Mouse (Mus musculus) G1E (cell line): Measurements from ENCODE around the gene Syde1. TPM values are rescaled to one million over a fixed set of nuclear protein-coding genes. Genes with fewer than 3 reads are reported as not detected.

Experiments
- ATAC-seq: 2 replicates; pipeline ENCODE4 v1.8.0; 2016; ENCODE audit warnings: mild to moderate bottlenecking; ENCODE audit not compliant: insufficient number of reproducible peaks, poor library complexity, low FRiP score, severe bottlenecking; ENCODE audit errors: extremely low read depth
- DNase-seq: peaks from one replicate; pipeline ENCODE4 v3.0.0; 2012; ENCODE audit warnings: low spot score
- H3K27me3 ChIP-seq: 2 replicates; pipeline ENCODE4 v1.6.1; 2012; ENCODE audit warnings: mild to moderate bottlenecking, low read length, inconsistent platforms; ENCODE audit not compliant: insufficient read depth
- H3K36me3 ChIP-seq: replicated peaks from 2 replicates; pipeline ENCODE3; 2012; ENCODE audit warnings: mild to moderate bottlenecking, inconsistent platforms
- H3K4me1 ChIP-seq: 2 replicates; pipeline ENCODE4 v1.6.1; 2012; ENCODE audit warnings: low read depth, low read length, inconsistent platforms, mixed read lengths; ENCODE audit not compliant: insufficient read depth
- H3K4me3 ChIP-seq: 2 replicates; pipeline ENCODE4 v1.5.1; 2012; ENCODE audit warnings: low read depth, mild to moderate bottlenecking, inconsistent platforms, low read length, moderate library complexity, mixed read lengths
- H3K9me3 ChIP-seq: replicated peaks from 2 replicates; pipeline ENCODE4 v1.6.1; 2012; ENCODE audit warnings: inconsistent platforms
- CTCF ChIP-seq: IDR thresholded peaks from 2 replicates; pipeline ENCODE4 v1.5.1; 2012; ENCODE audit warnings: low read depth, low read length, inconsistent platforms, mixed read lengths
- GATA1 ChIP-seq: IDR thresholded peaks from 2 replicates; pipeline ENCODE4 v1.6.1; 2012; ENCODE audit warnings: borderline replicate concordance, low read length, inconsistent platforms, mixed read lengths
- GATA2 ChIP-seq: IDR thresholded peaks from 2 replicates; pipeline ENCODE4 v1.6.1; 2012; ENCODE audit warnings: low read depth, low read length, inconsistent platforms, borderline replicate concordance
- POLR2AphosphoS5 ChIP-seq: IDR thresholded peaks from 2 replicates; pipeline ENCODE4 v1.6.1; 2012; ENCODE audit warnings: low read depth, low read length, inconsistent platforms; ENCODE audit not compliant: insufficient replicate concordance
- TAL1 ChIP-seq: conservative IDR thresholded peaks from 2 replicates; pipeline ENCODE4 v1.6.1; 2012; ENCODE audit warnings: low read depth, low read length, inconsistent platforms, mixed read lengths
- polyA plus RNA-seq: library from polyadenylated mRNA; stranded (reverse); fragments of >175 nt; gene quantifications from 2 replicates; pipeline ENCODE4 v1.2.3, GENCODE M21; 2012
- total RNA-seq, 2 experiments: library from RNA; stranded (forward) in 1 of 2; stranded (reverse) in 1 of 2; fragments of 200-1000 nt in 1 of 2; fragments of >200 nt in 1 of 2; fragmentation: Nextera tagmentation in 1 of 2; gene quantifications; 2 replicates each; pipeline ENCODE4 v1.2.3; 2014 to 2017

Gene Syde1
- total and polyA plus RNA-seq, 3 experiments: not detected

- Histone ChIP-seq H3K27me3 (peaks cover 10% of the 10 kb centered on the region; the same call in 1 of the 2 replicates), H3K36me3 (no peaks in the 10 kb centered on the region), H3K4me3 (no peak overlapping the region), H3K4me1 (no peaks in the 10 kb centered on the region), H3K9me3 (no peaks in the 10 kb centered on the region)
- ATAC-seq (no peak), DNase-seq (no peak)
- TF ChIP-seq GATA1 (no peak), GATA2 (no peak), CTCF (no peak), TAL1 (no peak), POLR2AphosphoS5 (no peak)
These were observed 1.0 kb downstream of the Syde1 start for GRCm38 (mm10) chr10:78590744-78591143.

- Histone ChIP-seq H3K4me3 (no peak overlapping the region), H3K9me3 (no peaks in the 10 kb centered on the region), H3K36me3 (peaks cover 8% of the 10 kb centered on the region), H3K27me3 (peaks cover 10% of the 10 kb centered on the region; the same call in 1 of the 2 replicates), H3K4me1 (no peaks in the 10 kb centered on the region)
- TF ChIP-seq GATA2: no peak
- no peak for TF ChIP-seq POLR2AphosphoS5
- TF ChIP-seq TAL1: no peak
- TF ChIP-seq CTCF: no peak
- no peak for TF ChIP-seq GATA1
- ATAC-seq (no peak), DNase-seq (no peak)
These were observed 1.9 kb downstream of the Syde1 start for GRCm38 (mm10) chr10:78589901-78590300.

DNA sequence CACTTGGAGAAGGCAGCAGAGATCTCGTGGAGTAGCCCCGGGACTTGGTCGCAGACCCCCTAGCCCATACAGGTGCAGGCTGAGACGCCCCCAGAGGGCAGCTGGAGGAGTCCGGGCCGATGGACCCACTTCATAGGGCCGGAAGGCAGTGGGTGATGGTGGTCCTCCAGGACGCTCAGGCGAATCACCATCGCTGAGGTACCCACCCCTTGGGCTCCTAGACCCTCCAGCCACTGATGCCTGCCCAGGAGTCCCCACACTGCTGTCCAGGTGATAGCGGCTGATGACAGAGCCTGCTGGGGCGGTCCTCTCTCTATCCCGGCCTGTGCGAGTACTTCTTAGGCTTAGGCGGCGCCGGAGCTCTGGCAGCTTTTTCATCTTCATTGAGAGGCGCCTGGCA is 2.5 kb downstream of the Syde1 start:
- no peaks in the 10 kb centered on the region for H3K4me1 ChIP-seq
- peaks cover 14% of the 10 kb centered on the region for H3K36me3 ChIP-seq
- H3K4me3 ChIP-seq: no peak overlapping the region
- TF ChIP-seq POLR2AphosphoS5 (no peak), GATA2 (no peak), TAL1 (no peak), GATA1 (no peak), CTCF (no peak)
- peaks cover 10% of the 10 kb centered on the region; the same call in 1 of the 2 replicates for H3K27me3 ChIP-seq
- ATAC-seq: no peak
- no peaks in the 10 kb centered on the region for H3K9me3 ChIP-seq
- DNase-seq: no peak

DNA sequence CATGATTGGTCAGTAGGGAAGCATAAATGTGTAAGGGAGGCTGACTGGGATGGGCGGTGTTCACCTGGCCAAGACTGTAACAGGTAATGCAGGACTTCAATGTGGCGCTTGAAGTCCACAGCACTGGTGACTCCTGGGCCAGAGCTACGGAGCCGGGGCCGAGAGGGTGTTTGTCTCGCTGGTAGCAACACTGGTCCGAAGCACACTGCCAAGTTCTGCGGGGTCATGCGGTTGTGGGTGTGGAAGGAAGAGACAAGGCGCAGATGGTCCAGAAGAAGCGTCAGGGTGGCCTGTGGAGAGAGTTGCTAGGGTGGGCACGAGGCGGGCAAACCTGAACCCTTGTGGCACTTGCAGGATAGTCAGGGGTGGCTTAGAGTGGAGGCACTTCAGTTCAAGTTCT is 5.7 kb downstream of the Syde1 start:
- no peak for ATAC-seq
- H3K36me3 ChIP-seq: peaks cover 46% of the 10 kb centered on the region
- H3K9me3 ChIP-seq: no peaks in the 10 kb centered on the region
- peaks cover 7% of the 10 kb centered on the region; the same call in 1 of the 2 replicates for H3K27me3 ChIP-seq
- TF ChIP-seq GATA1 (no peak), TAL1 (no peak), POLR2AphosphoS5 (no peak), CTCF (no peak), GATA2 (no peak)
- no peak overlapping the region for H3K4me3 ChIP-seq
- DNase-seq: no peak
- no peaks in the 10 kb centered on the region for H3K4me1 ChIP-seq

- Histone ChIP-seq H3K4me3 (no peak overlapping the region), H3K27me3 (peaks cover 7% of the 10 kb centered on the region; the same call in 1 of the 2 replicates), H3K36me3 (peaks cover 50% of the 10 kb centered on the region), H3K9me3 (no peaks in the 10 kb centered on the region), H3K4me1 (no peaks in the 10 kb centered on the region)
- ATAC-seq: no peak
- TF ChIP-seq POLR2AphosphoS5: no peak
- no peak for TF ChIP-seq CTCF
- no peak for TF ChIP-seq TAL1
- no peak for TF ChIP-seq GATA1
- TF ChIP-seq GATA2: no peak
- DNase-seq: no peak
These were observed 6.2 kb downstream of the Syde1 start for GRCm38 (mm10) chr10:78585606-78586005.

DNA sequence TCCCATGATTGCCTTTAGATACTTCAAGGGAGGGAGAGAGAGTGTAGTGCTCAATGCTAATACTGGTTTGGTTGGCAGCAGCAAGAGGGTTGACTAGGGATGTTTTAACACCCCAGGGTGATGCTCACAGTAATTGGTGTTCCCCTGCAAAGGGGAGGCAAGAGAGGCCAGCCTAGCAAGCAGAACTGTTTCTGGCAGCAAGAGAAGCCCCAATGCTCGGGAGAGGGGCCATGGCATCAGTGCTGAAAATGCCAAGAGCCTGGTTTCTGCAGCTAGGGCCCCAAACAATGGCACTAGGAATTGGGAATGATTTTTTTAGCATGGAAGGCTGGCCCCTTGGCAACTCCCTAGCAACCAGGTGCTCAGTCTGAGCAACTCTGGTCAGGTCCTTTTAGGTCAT is 6.8 kb downstream of the Syde1 start:
- TF ChIP-seq TAL1 (no peak), GATA2 (no peak), CTCF (no peak), POLR2AphosphoS5 (no peak), GATA1 (no peak)
- Histone ChIP-seq H3K4me1 (no peaks in the 10 kb centered on the region), H3K4me3 (no peak overlapping the region), H3K9me3 (no peaks in the 10 kb centered on the region), H3K27me3 (peaks cover 7% of the 10 kb centered on the region; the same call in 1 of the 2 replicates), H3K36me3 (peaks cover 56% of the 10 kb centered on the region)
- ATAC-seq: no peak
- no peak for DNase-seq
